ENCODE assay signal across 24 mouse cellular contexts in the genomic region with DNA sequence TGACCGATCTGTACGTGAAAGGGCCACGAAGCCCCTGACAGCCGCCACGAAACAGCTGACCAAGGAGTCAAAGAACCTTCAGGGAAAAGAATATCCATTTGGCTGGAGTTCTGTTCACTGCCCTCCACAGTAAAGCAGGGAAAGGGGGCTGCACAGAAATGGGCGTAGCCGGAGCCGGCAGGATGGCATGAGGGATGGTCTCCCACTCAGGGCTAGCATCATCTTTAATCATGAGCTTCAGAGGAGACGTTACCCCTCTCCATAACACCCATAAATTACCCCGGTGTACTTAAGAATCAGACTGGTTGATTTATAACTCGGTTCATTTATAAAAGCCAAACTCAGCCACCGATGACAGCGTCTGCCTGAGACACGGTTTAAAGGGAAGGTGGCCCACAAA. TPM values are rescaled to one million over a fixed set of nuclear protein-coding genes. Genes with fewer than 3 reads are reported as not detected.
DNase-seq lines count a peak whose midpoint lies in the region; ATAC-seq lines count a peak whose summit lies in the region.
"Had no signal": no experiment of that assay in that cellular context is flagged by ENCODE, and none has a peak within 500 bp of the region (broad histone marks: within the 10 kb centered on the region; RNA-seq: fewer than 3 reads in every experiment).

No protein-coding gene starts in this region.

- ATAC-seq in hindbrain, embryonic 16.5 days = no peak
- no peak for ATAC-seq in hindbrain, embryonic 13.5 days (ENCODE audit: low FRiP score)
- ATAC-seq in midbrain, embryonic 11.5 days (ENCODE audit: low FRiP score) = no peak
- ATAC-seq in midbrain, embryonic 15.5 days (replicated peaks) = no peak
- ATAC-seq: forebrain, embryonic 15.5 days; Patski had no signal

- WGBS in hindbrain, embryonic 16.5 days = 58% methylated on average over 14 of the region's 14 CpGs
- WGBS in hindbrain, embryonic 13.5 days = 52% methylated on average over 14 of the region's 14 CpGs
- 87% methylated on average over 14 of the region's 14 CpGs for WGBS in midbrain, embryonic 11.5 days
- WGBS in midbrain, embryonic 15.5 days = 67% methylated on average over 14 of the region's 14 CpGs

- H3K9me3 ChIP-seq in hindbrain, embryonic 16.5 days (ENCODE audit: control insufficient read depth, low read length) = no peaks in the 10 kb centered on the region
- H3K9me3 ChIP-seq in hindbrain, embryonic 13.5 days = no peaks in the 10 kb centered on the region
- no peaks in the 10 kb centered on the region for H3K9me3 ChIP-seq in midbrain, embryonic 11.5 days (ENCODE audit: control insufficient read depth, low read length)
- no peaks in the 10 kb centered on the region for H3K9me3 ChIP-seq in midbrain, embryonic 15.5 days
- H3K9me3 ChIP-seq: embryonic facial prominence, embryonic 10.5 days; embryonic facial prominence, embryonic 13.5 days; forebrain, embryonic 12.5 days; forebrain, embryonic 15.5 days; heart, embryonic 12.5 days; heart, embryonic 15.5 days had no signal

- no peak overlapping the region for H3K27ac ChIP-seq in hindbrain, embryonic 16.5 days (ENCODE audit: low read depth, low read length)
- H3K27ac ChIP-seq in hindbrain, embryonic 13.5 days = no peak overlapping the region
- no peak overlapping the region for H3K27ac ChIP-seq in midbrain, embryonic 11.5 days (ENCODE audit: low read depth, low read length)
- no peak overlapping the region for H3K27ac ChIP-seq in midbrain, embryonic 15.5 days
- H3K27ac ChIP-seq: embryonic facial prominence, embryonic 10.5 days; embryonic facial prominence, embryonic 13.5 days; forebrain, embryonic 12.5 days; forebrain, embryonic 15.5 days; heart, embryonic 15.5 days had no signal

- H3K27me3 ChIP-seq in hindbrain, embryonic 16.5 days (replicated peaks; ENCODE audit: control insufficient read depth, insufficient read depth, low read length) = no peaks in the 10 kb centered on the region
- H3K27me3 ChIP-seq in hindbrain, embryonic 13.5 days = no peaks in the 10 kb centered on the region
- no peaks in the 10 kb centered on the region for H3K27me3 ChIP-seq in midbrain, embryonic 11.5 days (ENCODE audit: control insufficient read depth, insufficient read depth, low read length)
- no peaks in the 10 kb centered on the region for H3K27me3 ChIP-seq in midbrain, embryonic 15.5 days (replicated peaks)
- H3K27me3 ChIP-seq: embryonic facial prominence, embryonic 13.5 days; forebrain, embryonic 12.5 days; forebrain, embryonic 15.5 days; heart, embryonic 12.5 days; heart, embryonic 15.5 days; Patski had no signal

- peak overlapping the region; percentile 2; the same call in 1 of the 2 replicates for H3K4me2 ChIP-seq in hindbrain, embryonic 16.5 days (ENCODE audit: low read length)
- H3K4me2 ChIP-seq in hindbrain, embryonic 13.5 days = no peak overlapping the region
- H3K4me2 ChIP-seq in midbrain, embryonic 11.5 days = no peak overlapping the region
- no peak overlapping the region for H3K4me2 ChIP-seq in midbrain, embryonic 15.5 days
- H3K4me2 ChIP-seq: embryonic facial prominence, embryonic 13.5 days; forebrain, embryonic 12.5 days; forebrain, embryonic 15.5 days; heart, embryonic 12.5 days; heart, embryonic 15.5 days had no signal

- no peaks in the 10 kb centered on the region for H3K36me3 ChIP-seq in hindbrain, embryonic 16.5 days (ENCODE audit: control insufficient read depth, insufficient read depth, low read length)
- no peaks in the 10 kb centered on the region for H3K36me3 ChIP-seq in hindbrain, embryonic 13.5 days
- no peaks in the 10 kb centered on the region for H3K36me3 ChIP-seq in midbrain, embryonic 11.5 days (ENCODE audit: control insufficient read depth, insufficient read depth, low read length)
- no peaks in the 10 kb centered on the region for H3K36me3 ChIP-seq in midbrain, embryonic 15.5 days (replicated peaks)
- H3K36me3 ChIP-seq: embryonic facial prominence, embryonic 10.5 days; embryonic facial prominence, embryonic 13.5 days; forebrain, embryonic 12.5 days; forebrain, embryonic 15.5 days; heart, embryonic 12.5 days; heart, embryonic 15.5 days had no signal

- no peak overlapping the region for H3K9ac ChIP-seq in hindbrain, embryonic 16.5 days (ENCODE audit: low read depth, low read length)
- H3K9ac ChIP-seq in hindbrain, embryonic 13.5 days = no peak overlapping the region
- H3K9ac ChIP-seq in midbrain, embryonic 11.5 days (ENCODE audit: low read length) = no peak overlapping the region
- no peak overlapping the region for H3K9ac ChIP-seq in midbrain, embryonic 15.5 days
- H3K9ac ChIP-seq: embryonic facial prominence, embryonic 13.5 days; forebrain, embryonic 12.5 days; forebrain, embryonic 15.5 days; heart, embryonic 12.5 days; heart, embryonic 15.5 days had no signal

- peak; percentile 7 for DNase-seq in embryo, embryonic 10.5 days (ENCODE audit: low spot score)
- no peak for DNase-seq in embryo, embryonic 10 days (ENCODE audit: low spot score)
- peak; percentile 54 for DNase-seq in midbrain, embryonic 11.5 days (ENCODE audit: low spot score, missing footprints)
- no peak for DNase-seq in ovary, postnatal 36 days (ENCODE audit: low spot score)
- DNase-seq: adrenal gland, postnatal 10 days; adrenal gland, postnatal 36 days; cerebellum, adult 18-20 months; cerebellum, adult 9-10 months; embryo, embryonic 11 days; gastrocnemius, postnatal 25 days; heart, adult 18-20 months; heart, postnatal 10 days; heart, postnatal 36 days had no signal

- H3K4me3 ChIP-seq in hindbrain, embryonic 16.5 days (ENCODE audit: low read length) = no peak overlapping the region
- H3K4me3 ChIP-seq in hindbrain, embryonic 13.5 days = no peak overlapping the region
- no peak overlapping the region for H3K4me3 ChIP-seq in midbrain, embryonic 11.5 days (ENCODE audit: low read depth, low read length)
- no peak overlapping the region for H3K4me3 ChIP-seq in midbrain, embryonic 15.5 days
- H3K4me3 ChIP-seq: embryonic facial prominence, embryonic 10.5 days; embryonic facial prominence, embryonic 13.5 days; erythroblast, embryonic 14.5 days; forebrain, embryonic 12.5 days; forebrain, embryonic 15.5 days; heart, embryonic 12.5 days; heart, embryonic 15.5 days had no signal

- no peaks in the 10 kb centered on the region for H3K4me1 ChIP-seq in hindbrain, embryonic 16.5 days (ENCODE audit: control insufficient read depth, insufficient read depth, low read depth, low read length)
- H3K4me1 ChIP-seq in hindbrain, embryonic 13.5 days (replicated peaks) = 0 out of 2 replicates have a peak, but pooled peaks cover 7% of the 10 kb centered on the region
- H3K4me1 ChIP-seq in midbrain, embryonic 11.5 days (ENCODE audit: control insufficient read depth, insufficient read depth, low read length) = peaks cover 2% of the 10 kb centered on the region; the same call in 1 of the 2 replicates
- peaks cover 4% of the 10 kb centered on the region for H3K4me1 ChIP-seq in midbrain, embryonic 15.5 days
- H3K4me1 ChIP-seq: forebrain, embryonic 15.5 days; heart, embryonic 15.5 days had no signal

RNA-seq across cellular contexts. Expression of gene Tmem132d, which starts 36.9 kb away (rescaled TPM):
- 3.0 and 4.7 TPM in 2 replicates for polyA plus RNA-seq in hindbrain, embryonic 16.5 days (2015; fragmentation: Nextera tagmentation; extraction: Ambion mirVana)
- polyA plus RNA-seq in hindbrain, embryonic 13.5 days (2015; fragmentation: Nextera tagmentation; extraction: Ambion mirVana) = 1.9 and 2.8 TPM in 2 replicates
- 0.23 and 0.36 TPM in 2 replicates for polyA plus RNA-seq in midbrain, embryonic 11.5 days (2014; fragmentation: Nextera tagmentation; extraction: Ambion mirVana)
- polyA plus RNA-seq in midbrain, embryonic 15.5 days (2015; fragmentation: Nextera tagmentation; extraction: Ambion mirVana) = 3.2 and 3.4 TPM in 2 replicates
- polyA plus RNA-seq: erythroblast, embryonic 14.5 days; Patski had no signal

Comparison
In these comparisons a context has a peak if more than half of its experiments do, and no peak if none do; other contexts are left out.
1. DNase-seq: peak in embryo, embryonic 10.5 days (single experiment) and midbrain, embryonic 11.5 days (single experiment); none in embryo, embryonic 10 days (single experiment) and ovary, postnatal 36 days (single experiment).